Mouse (Mus musculus): Measurements from ENCODE around the gene Haus5. TPM values are rescaled to one million over a fixed set of nuclear protein-coding genes. Genes with fewer than 3 reads are reported as not detected.
A peak's percentile ranks its signal among the peaks of the same experiment; 100 is the strongest.

Haus5 gene
- total RNA-seq, 2 experiments from 2014 or later: 7.0 to 7.4 TPM

- no peak for DNase-seq (ENCODE audit: low spot score in 2 of 2)
These were observed 38.1 kb downstream of the Haus5 start for GRCm38 (mm10) chr7:30626647-30627046.

GRCm38 (mm10) chr7:30625530-30626384 lies 39.0 kb downstream of the Haus5 start, which contains the start of gene Cox6b1:
TSS of gene Cox6b1 (minus strand) at chr7:30626151.
- DNase-seq (ENCODE audit: low spot score in 2 of 2): peak; percentile 83 to 88

- peak in 1 of 2 experiments; percentile 31 for DNase-seq (ENCODE audit: low spot score in 2 of 2)
These were observed 45.6 kb downstream of the Haus5 start for GRCm38 (mm10) chr7:30619202-30619601.

GRCm38 (mm10) chr7:30618658-30619057 lies 46.1 kb downstream of the Haus5 start:
- DNase-seq (ENCODE audit: low spot score in 2 of 2): no peak

GRCm38 (mm10) chr7:30615049-30615760 lies 49.6 kb downstream of the Haus5 start:
- no peak for DNase-seq (ENCODE audit: low spot score in 2 of 2)

- no peak for DNase-seq (ENCODE audit: low spot score in 2 of 2)
These were observed 50.3 kb downstream of the Haus5 start for GRCm38 (mm10) chr7:30614454-30614853.

- peak; percentile 55 to 72 for DNase-seq (ENCODE audit: low spot score in 2 of 2)
These were observed 51.2 kb downstream of the Haus5 start for GRCm38 (mm10) chr7:30613529-30614112.

GRCm38 (mm10) chr7:30612654-30613402 lies 52.0 kb downstream of the Haus5 start, which contains the start of gene Upk1a:
TSS of gene Upk1a (minus strand) at chr7:30612847.
- DNase-seq (ENCODE audit: low spot score in 2 of 2): no peak

GRCm38 (mm10) chr7:30610043-30610442 lies 54.8 kb downstream of the Haus5 start:
- no peak for DNase-seq (ENCODE audit: low spot score in 2 of 2)

- DNase-seq (ENCODE audit: low spot score in 2 of 2): no peak
These were observed 56.3 kb downstream of the Haus5 start for GRCm38 (mm10) chr7:30608476-30608875.

GRCm38 (mm10) chr7:30607706-30608309 lies 57.0 kb downstream of the Haus5 start:
- DNase-seq (ENCODE audit: low spot score in 2 of 2): peak; percentile 48 to 56

- DNase-seq (ENCODE audit: low spot score in 2 of 2): no peak
These were observed 59.9 kb downstream of the Haus5 start for GRCm38 (mm10) chr7:30604944-30605343.

- DNase-seq (ENCODE audit: low spot score in 2 of 2): no peak
These were observed 60.4 kb downstream of the Haus5 start for GRCm38 (mm10) chr7:30604424-30604823.

Other genes with a start within 250 kb of the Haus5 start
- 1 to 10 TPM in 1 of 2 experiments, under 1 TPM in 1; 0.91 to 1.8 TPM for gene Hcst, start 245.1 kb downstream of the Haus5 start, total RNA-seq (2021)
- gene Nfkbid, start 243.3 kb downstream of the Haus5 start, total RNA-seq (2021): 1 to 10 TPM; 2.2 to 3.0 TPM
- 100 to 1,000 TPM; 831 to 849 TPM for gene Aplp1, start 219.5 kb downstream of the Haus5 start, total RNA-seq (2021)
- gene Kirrel2, start 207.3 kb downstream of the Haus5 start, total RNA-seq (2021): 1 to 10 TPM; 3.9 to 5.3 TPM
- under 1 TPM; 0.55 to 0.62 TPM for gene Nphs1, start 206.7 kb downstream of the Haus5 start, total RNA-seq (2021)
- under 1 TPM in 1 of 2 experiments, not detected in 1; 0.69 TPM for gene Prodh2, start 171.4 kb downstream of the Haus5 start, total RNA-seq (2021)
- 100 to 1,000 TPM; 218 to 232 TPM for gene Arhgap33, start 129.9 kb downstream of the Haus5 start, total RNA-seq (2021)
- 1 to 10 TPM; 5.3 to 5.6 TPM for gene Hspb6, start 112.8 kb downstream of the Haus5 start, total RNA-seq (2021)
- gene Proser3, start 112.7 kb downstream of the Haus5 start, total RNA-seq (2021): 1 to 10 TPM; 3.4 to 4.4 TPM
- gene Lin37, start 105.2 kb downstream of the Haus5 start, total RNA-seq (2021): 10 to 100 TPM; 28.2 to 36.6 TPM
- gene U2af1l4, start 101.7 kb downstream of the Haus5 start, total RNA-seq (2021): 10 to 100 TPM; 49.4 to 52.5 TPM
- gene Gm49396, start 101.7 kb downstream of the Haus5 start, total RNA-seq (2021): 1 to 10 TPM; 4.8 to 5.8 TPM
- 10 to 100 TPM; 79.4 to 87.1 TPM for gene Psenen, start 101.4 kb downstream of the Haus5 start, total RNA-seq (2021)
- gene Igflr1, start 99.6 kb downstream of the Haus5 start, total RNA-seq (2021): 1 to 10 TPM; 2.4 to 2.8 TPM
- 10 to 100 TPM; 57.8 to 59.8 TPM for gene Kmt2b, start 76.3 kb downstream of the Haus5 start, total RNA-seq (2021)
- gene Zbtb32, start 66.1 kb downstream of the Haus5 start, total RNA-seq (2021): not detected
- gene Upk1a, start 52.1 kb downstream of the Haus5 start, total RNA-seq (2021): under 1 TPM; 0.22 to 0.34 TPM
- gene Cox6b1, start 38.8 kb downstream of the Haus5 start, total RNA-seq (2021): 100 to 1,000 TPM; 719 to 852 TPM
- not detected for gene Etv2, start 29.1 kb downstream of the Haus5 start, total RNA-seq (2021)
- 10 to 100 TPM; 75.3 to 79.9 TPM for gene Rbm42, start 14.7 kb downstream of the Haus5 start, total RNA-seq (2021)
- not detected for gene Pmis2, start 6.6 kb upstream of the Haus5 start, total RNA-seq (2021)
- not detected for gene 2200002J24Rik, start 33.9 kb upstream of the Haus5 start, total RNA-seq (2021)
- gene Atp4a, start 47.2 kb upstream of the Haus5 start, total RNA-seq (2021): 1 to 10 TPM; 3.1 to 3.8 TPM
- gene Tmem147, start 64.5 kb upstream of the Haus5 start, total RNA-seq (2021): 100 to 1,000 TPM; 117 to 141 TPM
- not detected for gene Gapdhs, start 78.7 kb upstream of the Haus5 start, total RNA-seq (2021)
- 10 to 100 TPM in 1 of 2 experiments, 1 to 10 TPM in 1; 7.7 to 10.4 TPM for gene Sbsn, start 86.5 kb upstream of the Haus5 start, total RNA-seq (2021)
- 1 to 10 TPM; 1.2 to 1.5 TPM for gene Dmkn, start 98.8 kb upstream of the Haus5 start, total RNA-seq (2021)
- not detected for gene Krtdap, start 122.9 kb upstream of the Haus5 start, total RNA-seq (2021)
- gene Ffar2, start 158.8 kb upstream of the Haus5 start, total RNA-seq (2021): under 1 TPM in 1 of 2 experiments, not detected in 1; 0.25 TPM
- gene Ffar3, start 191.2 kb upstream of the Haus5 start, total RNA-seq (2021): not detected
- gene Ffar1, start 196.6 kb upstream of the Haus5 start, total RNA-seq (2021): not detected
- not detected for gene Cd22, start 215.3 kb upstream of the Haus5 start, total RNA-seq (2021)
- gene Mag, start 249.9 kb upstream of the Haus5 start, total RNA-seq (2021): 10 to 100 TPM; 25.3 to 30.7 TPM